Mouse (Mus musculus): ENCODE results near the gene Sult5a1. TPM values are rescaled to one million over a fixed set of nuclear protein-coding genes. Genes with fewer than 3 reads are reported as not detected.
A peak's percentile ranks its signal among the peaks of the same experiment; 100 is the strongest.
"Not testable (repeated sequence)": the region's sequence is repeated elsewhere in the genome, so short reads cannot be mapped to it uniquely, and the experiment has no call there.

Gene Sult5a1
- under 1 TPM in 1 of 3 experiments, not detected in 2; 0.20 TPM for polyA plus RNA-seq (2017; shearing (Covaris generic))

- no peak for ATAC-seq
Observed at GRCm38 (mm10) chr8:123157888-123158465, at the start of gene Sult5a1. Gene Sult5a1, minus strand, starts transcription at chr8:123158315.

DNA sequence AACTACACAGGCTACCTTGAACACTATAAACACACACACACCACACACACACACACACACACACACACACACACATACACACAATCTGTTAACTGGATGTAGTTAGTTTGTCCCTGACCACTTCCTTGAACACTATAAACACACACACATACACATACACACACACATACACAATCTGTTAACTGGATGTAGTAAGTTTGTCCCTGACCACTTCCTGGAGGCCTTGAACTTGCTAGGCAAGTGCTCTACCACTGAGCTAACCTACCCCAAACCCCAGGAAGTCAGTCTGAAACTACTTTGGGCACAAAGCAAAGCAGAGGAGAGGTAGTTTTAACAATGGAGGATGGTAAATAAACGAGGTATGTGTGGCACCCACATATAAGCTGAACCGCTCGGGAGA lies 45.5 kb upstream of the Sult5a1 start:
- peak; percentile 90 for ATAC-seq

- ATAC-seq, result peak; percentile 23
Observed at GRCm38 (mm10) chr8:123202288-123202687, 44.2 kb upstream of the Sult5a1 start.

DNA sequence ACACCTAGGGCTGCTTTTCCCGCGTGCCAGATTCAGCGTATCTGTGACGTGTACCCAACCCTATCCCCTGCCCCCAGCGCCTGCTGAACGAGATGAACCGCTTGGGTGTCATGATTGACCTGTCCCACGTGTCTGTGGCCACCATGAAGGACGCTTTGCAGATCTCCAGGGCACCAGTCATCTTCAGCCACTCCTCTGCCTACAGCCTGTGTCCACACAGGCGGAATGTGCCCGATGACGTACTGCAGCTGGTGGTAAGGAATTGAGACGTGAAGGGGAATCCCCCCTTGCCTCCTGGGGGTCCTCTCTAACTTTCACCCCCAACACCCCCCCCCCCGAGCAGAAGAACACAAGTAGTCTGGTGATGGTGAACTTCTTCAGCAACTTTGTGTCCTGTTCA lies 41.7 kb upstream of the Sult5a1 start:
- ATAC-seq, result no peak

GRCm38 (mm10) chr8:123197016-123197415 lies 38.9 kb upstream of the Sult5a1 start:
- ATAC-seq, result not testable (repeated sequence)

GRCm38 (mm10) chr8:123193771-123194170 lies 35.7 kb upstream of the Sult5a1 start:
- no peak for ATAC-seq

DNA sequence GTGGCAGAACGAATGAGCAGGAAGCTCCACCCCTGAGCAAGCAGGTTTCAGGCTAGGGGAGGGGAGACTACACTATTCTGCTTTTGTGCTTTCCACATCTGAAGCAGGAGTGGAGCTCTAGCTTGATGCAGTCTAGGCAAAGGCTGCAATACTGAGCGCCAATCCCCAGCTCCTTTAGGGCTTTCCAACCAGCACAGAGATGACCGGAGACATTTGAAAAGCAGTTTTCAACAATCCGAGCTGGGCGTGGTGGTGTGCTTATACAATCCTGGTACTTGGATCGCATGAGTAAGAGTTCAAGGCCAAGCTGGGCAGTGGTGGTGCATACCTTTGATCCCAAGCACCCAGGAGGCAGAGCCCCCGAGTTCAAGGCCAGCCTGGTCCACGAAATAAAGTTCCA lies 33.8 kb upstream of the Sult5a1 start:
- no peak for ATAC-seq

- no peak for ATAC-seq
Observed at GRCm38 (mm10) chr8:123190678-123191077, 32.6 kb upstream of the Sult5a1 start.

DNA sequence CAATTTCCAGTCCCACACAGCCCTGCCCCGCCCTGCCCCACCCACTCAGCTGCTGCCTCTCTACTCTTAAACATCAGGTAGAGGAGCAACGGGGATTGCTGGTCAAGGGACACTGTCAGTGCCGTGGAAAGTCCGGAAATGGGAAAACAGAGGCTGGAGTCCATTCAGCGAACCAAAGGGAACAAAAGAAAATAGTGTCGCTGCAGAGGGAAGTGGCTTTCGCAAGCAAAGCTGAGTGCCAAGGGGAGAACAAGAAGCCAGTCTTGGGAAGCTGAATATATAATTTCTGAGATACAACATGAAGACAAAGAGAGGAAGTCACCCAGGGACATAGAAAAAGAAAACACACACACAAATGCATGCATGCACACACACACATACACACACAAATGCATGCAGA lies 30.7 kb upstream of the Sult5a1 start:
- no peak for ATAC-seq

DNA sequence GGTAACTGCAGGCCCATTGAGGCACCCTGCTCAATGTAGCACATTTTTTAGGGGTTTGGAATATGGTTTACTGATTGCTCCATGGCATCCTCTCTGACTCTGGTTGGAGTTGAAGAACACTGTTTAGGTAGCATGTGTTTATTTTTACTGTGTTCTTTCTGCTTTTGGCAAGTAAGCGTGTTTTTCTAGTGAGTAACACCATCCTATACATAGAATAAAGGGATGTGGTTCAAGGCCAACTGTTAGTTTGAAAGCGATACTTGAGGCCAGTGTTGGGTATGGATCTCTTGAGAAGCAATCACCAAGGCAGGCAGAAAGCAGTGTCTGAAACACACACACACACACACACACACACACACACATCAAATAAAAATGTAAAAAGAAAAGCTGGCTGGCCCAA lies 29.9 kb upstream of the Sult5a1 start:
- no peak for ATAC-seq

- no peak for ATAC-seq
Observed at GRCm38 (mm10) chr8:123185566-123186409, 27.7 kb upstream of the Sult5a1 start, which contains the start of gene Dpep1. Gene Dpep1, plus strand, starts transcription at chr8:123186242.

DNA sequence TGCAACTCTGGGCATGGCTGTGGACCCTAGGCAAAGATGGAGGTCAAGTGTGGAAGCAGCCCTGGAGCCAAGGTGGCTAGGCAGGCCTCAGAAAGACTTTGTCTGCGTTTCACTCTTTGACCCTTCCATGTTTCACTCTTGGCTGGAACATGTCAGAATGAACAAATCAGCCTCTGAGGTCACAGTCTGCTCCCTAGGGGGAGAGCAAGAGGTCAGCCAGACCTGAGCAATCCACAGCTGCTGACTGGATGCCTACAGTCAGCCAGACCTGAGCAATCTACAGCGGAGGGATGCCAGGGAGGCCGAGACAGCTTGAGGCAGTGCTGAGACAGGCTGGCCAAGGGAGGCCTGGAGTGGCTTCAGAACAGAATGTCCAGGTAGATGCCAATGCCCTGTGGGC lies 23.3 kb upstream of the Sult5a1 start:
- ATAC-seq, result no peak

- ATAC-seq, result no peak
Observed at GRCm38 (mm10) chr8:123156070-123156773, 1.9 kb downstream of the Sult5a1 start.

- no peak for ATAC-seq
Observed at GRCm38 (mm10) chr8:123155177-123155576, 2.9 kb downstream of the Sult5a1 start.

GRCm38 (mm10) chr8:123150737-123151171 lies 7.4 kb downstream of the Sult5a1 start:
- no peak for ATAC-seq

GRCm38 (mm10) chr8:123146390-123146789 lies 11.7 kb downstream of the Sult5a1 start:
- ATAC-seq, result no peak

- ATAC-seq, result no peak
Observed at GRCm38 (mm10) chr8:123145279-123145678, 12.8 kb downstream of the Sult5a1 start.

DNA sequence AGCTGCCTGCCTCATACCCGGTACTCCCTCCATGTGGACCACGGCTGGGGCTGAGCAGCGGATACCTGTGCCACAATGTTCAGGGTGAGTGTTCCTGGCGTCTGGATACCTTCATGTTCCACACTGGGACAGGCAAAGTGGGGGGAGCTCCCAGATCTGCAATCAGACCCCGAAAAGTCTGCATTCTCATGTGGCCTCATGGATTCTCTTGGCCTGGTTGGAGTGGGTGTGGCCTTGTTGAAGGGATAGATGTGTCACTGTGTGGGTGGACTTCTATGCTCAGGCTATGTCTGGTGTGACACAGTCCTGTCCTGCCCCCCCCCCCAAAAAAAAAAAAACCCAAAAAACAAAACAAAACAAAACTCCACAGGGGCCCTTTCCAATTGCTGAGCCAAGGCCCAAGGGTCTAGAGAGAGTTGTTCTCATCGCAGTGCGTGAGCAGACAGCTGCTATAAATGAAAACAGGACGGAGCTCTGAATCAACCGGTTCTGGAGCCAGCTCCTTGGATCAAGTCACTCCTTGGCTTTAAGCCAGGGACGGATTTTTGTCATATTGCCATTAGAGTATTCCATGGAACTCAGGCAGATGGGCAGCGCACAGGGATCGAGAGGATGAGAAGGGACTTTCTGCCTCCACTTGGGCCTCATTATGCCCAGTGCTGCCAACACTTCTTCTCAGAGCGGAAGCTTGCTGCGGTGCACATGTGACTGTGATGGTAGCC lies 16.2 kb downstream of the Sult5a1 start:
- ATAC-seq, result no peak

DNA sequence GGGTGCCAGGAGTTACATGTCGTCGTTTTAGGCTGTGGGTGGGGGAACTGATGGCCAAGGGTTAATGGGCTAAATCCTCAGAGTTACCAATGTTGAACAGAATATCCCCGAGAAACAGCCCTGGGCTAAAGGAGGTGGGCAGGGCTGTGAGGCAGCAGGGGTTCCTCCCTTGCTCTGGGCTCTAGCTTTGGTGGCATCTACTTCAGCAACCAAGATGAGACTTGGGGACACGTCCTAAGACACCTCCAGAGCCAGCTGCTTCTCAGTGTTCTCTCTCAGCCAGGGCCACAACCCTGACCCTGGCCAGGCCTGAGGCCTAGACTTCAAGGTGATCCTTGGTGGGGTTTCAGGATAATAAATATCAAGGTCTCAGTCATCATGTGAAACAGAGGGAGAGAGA lies 19.4 kb downstream of the Sult5a1 start:
- no peak for ATAC-seq

DNA sequence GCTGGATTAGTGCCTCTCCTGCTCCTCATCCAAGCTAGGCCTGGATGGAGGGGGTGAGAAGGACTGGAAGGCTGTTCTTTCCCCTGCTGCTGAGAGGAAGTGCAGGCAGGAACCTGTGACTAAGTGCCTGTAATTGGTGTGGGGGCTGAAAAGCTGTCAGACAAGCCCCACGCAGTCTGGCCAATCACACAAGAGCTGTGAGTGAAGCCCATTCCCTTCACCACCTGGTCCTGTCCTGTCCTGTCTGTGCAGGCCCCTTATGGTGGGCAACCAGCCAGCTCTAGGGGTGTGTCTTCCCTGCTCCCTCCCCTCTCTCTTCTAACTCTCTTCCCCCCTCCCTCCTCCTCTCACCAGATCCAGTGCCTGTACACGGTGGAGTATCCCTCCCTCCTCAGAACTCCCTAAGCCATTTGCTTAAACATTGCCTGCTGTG lies 20.5 kb downstream of the Sult5a1 start:
- ATAC-seq, result no peak

DNA sequence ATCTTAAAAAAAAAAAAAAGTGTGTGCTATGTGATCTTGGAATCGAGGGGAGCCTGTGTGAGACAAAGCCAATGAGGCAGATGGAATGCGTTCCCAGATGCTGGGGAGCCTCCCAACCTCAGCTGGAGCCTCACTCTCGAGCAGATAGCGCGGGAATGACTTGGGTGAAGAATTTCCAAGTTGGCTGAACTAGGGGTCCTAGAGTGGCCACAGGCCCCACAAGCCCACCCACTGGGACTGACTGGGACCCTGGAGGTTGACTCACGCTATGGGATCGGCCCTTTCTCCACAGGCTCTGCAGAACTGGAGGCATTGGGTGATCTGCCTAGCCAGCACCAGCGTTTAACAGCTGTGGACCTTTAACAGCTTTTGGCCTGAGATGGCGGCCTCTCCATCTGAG lies 21.8 kb downstream of the Sult5a1 start:
- no peak for ATAC-seq

DNA sequence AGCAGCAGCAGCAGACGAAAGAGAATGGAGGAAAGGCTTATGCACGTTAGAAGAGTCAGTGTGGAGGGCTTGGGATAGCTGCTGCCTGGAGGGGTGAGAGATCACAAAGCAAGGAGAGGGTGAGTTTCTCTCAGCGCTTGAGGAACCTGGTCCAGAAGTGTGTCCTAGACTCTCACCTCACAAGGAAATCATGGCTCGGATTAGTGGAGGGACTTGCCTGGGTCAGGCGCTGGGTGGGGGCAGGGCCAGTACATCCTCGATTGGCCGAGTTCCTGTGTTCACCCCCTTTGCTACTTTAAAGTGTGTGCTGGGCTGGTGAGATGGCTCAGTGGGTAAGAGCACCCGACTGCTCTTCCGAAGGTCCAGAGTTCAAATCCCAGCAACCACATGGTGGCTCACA lies 22.3 kb downstream of the Sult5a1 start:
- no peak for ATAC-seq

GRCm38 (mm10) chr8:123135406-123135805 lies 22.7 kb downstream of the Sult5a1 start:
- no peak for ATAC-seq

Measured in inflammation-experienced regulatory T-cells, adult 6 months (primary cell).